Mouse (Mus musculus) ES-E14 (cell line): ENCODE measurements around the gene Smarca5.

Experiments used
- MAFK ChIP-seq: IDR thresholded peaks from 2 replicates; pipeline ENCODE4 v1.6.1; 2014; ENCODE audit warnings: mild to moderate bottlenecking, low read depth, low read length, inconsistent platforms; ENCODE audit not compliant: insufficient read depth
- ZC3H11A ChIP-seq: IDR thresholded peaks from 2 replicates; pipeline ENCODE4 v1.6.1; 2012; ENCODE audit warnings: low read depth, mild to moderate bottlenecking, inconsistent platforms, low read length, borderline replicate concordance

GRCm38 (mm10) chr8:80780271-80780670 is 41.0 kb upstream of the Smarca5 start:
- TF ChIP-seq ZC3H11A (no peak), MAFK (no peak)
